Mouse (Mus musculus): ENCODE data around the gene Lhx3.

Gene Lhx3

DNA sequence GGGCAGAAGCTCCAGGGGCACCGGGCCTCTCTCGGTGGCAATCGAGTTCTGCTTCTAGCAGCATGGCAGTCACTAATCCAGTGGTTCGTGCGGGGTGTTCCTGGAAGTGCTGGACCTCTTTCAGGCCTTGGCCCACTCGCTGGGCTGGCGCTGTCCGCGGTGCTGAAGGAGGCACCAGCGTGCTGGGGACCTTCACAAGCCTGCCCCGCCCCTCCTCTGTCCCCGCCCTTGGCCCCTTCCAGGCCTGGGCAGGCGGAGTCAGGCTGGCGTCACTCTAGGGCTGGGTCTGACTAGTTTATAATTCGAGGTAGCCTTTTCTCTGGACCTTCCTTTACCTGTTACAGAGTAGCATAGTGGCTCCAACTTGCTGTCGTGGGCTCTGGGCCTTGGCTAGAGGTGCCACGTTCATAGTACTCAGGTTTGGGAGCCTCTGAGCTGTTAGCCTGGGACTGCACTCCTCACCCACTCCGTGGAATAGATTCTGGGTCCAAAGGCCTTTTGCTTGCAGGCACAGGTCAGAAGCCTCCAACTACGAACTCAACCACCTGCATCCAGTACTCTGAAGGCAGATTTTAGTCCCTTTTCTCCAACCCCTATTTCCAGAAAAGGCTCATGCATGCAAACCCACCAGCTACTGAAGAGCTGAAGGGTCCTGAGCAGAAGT, at the start of gene Lhx3:
Gene Lhx3 (minus strand): TSS at position 164 of the 664 bp plus-strand sequence.
- DNase-seq (ENCODE audit: low read depth, low spot score): no peak

DNA sequence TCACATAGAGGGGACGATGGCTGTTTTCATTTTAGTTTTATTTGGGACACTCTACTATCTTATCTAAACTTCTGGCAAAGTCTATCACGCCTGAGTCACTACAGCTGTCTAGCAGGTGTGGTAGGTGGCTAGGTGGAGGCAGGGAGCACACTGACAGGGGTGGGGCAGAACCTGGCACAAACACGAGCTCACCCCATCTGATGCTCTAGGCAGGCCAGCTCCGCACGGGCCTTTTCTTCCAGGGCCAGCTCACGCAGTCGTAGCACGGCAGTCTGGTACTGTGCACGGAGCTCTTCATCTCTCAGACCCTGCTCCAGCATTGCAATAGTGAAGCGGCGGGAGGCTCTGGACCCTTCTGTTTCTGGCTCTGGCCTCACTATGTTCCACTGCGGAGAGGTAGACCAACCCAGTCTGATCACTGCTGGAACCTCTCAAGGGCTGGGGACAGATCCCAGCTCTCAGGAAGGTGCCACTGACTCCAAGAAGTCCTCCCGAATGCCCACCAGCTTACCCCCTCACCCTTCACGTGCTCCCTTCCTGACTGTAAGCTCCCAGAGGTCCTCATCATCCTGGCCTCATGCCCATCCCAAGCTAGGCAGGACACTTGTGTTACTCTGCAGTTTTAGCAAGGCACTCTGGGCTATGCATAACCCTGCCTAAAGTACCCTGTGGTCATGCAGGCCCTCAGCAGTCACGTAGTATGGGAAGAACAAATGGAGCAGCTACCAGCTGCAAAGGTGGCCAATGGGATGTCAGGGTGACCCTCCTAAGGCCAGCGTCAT, 49.4 kb upstream of the Lhx3 start:
- no peak for DNase-seq (ENCODE audit: low read depth, low spot score)

DNA sequence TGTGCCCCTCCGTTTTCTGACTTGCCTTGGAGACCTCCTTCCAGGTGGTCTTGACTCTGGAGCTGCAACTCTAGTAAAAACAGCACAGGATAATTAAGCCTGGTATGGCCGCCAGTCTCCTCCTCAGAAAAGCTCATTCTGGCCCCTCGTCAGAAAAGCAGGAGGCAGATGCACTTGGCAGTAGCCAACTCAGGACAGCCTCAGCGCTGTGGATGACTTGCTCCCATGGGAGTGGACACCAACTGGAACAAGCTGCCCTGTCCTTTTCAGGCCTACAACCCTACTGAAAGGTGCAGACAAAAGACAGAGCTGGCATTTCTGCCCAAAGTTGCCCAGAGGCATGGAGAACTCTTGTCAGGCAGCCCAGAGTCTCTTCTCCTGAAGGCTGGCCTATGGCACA, 46.7 kb upstream of the Lhx3 start:
- DNase-seq (ENCODE audit: low read depth, low spot score): no peak

DNA sequence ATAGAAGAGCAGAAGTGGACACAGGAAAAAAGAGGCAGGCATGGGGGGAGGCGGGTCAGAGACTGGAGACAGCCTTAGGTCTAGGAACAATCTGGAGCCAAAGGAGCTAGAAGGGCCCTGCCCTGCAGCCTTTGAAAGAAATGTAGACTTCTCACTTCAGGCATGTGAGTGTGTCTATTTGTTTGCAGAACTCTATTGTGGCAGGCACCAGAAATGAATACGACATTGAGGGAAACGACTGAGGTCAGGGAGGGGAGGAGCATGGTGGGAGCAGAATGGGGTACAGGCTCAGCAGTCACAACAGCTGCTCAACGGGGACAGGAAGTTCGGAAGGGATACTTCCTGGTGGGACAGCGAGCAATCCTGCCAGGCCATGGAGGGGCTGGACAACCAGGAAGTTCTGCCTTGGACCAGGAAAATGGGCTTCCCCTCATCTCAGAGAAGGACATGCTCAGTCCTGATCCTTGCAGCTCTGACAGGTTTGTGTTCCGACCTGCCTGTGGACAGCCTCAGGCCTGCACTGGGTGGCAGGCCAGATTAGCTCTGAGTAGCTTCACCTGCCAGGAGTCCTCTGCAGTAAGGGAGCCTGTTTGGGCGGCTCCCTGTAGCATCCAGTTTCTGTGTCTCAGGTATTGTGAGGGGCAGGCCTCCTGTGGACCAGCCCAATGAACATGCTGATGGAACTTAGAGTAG, 44.6 kb upstream of the Lhx3 start:
- DNase-seq (ENCODE audit: low read depth, low spot score): no peak

DNA sequence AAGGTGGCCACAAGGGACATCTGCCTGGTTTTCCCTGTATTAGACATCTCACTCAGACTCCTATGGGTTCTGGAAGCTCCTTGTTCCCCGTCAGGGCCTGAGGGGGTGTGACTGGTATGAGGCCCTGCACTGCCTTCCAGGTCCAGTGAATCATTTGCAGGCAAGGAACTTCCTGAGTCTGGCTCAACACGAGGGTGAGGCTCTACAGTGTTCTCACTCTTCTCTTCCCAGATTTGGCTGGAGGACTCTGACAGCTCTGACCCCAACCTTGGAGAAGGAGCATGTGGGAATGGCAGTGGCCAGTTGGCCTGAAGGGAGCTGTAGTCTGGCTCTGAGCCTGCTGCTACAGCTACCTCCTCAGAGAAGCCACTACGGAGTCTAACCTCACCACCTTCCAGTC, 39.4 kb upstream of the Lhx3 start:
- DNase-seq (ENCODE audit: low read depth, low spot score): no peak

DNA sequence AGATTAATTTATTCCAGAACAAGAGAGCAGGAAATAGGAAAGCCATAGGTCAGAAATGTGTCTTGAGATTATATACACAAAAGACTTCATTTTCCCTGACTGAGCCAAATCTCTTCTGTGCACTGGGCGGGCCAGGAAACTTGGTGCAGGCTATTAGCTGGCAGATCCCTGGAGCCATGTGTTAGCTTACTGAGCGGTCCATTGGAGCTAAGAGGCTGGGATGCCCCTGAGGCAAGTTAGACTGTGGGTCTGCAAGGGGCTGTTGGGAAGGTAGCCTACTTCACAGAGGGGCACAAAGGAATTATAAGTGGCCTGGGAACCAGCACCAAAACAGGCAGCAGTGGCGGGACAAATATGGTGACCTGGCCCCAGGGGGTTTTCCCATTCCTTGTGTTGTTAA, 32.8 kb upstream of the Lhx3 start:
- no peak for DNase-seq (ENCODE audit: low read depth, low spot score)

- no peak for DNase-seq (ENCODE audit: low read depth, low spot score)
These were observed 32.2 kb upstream of the Lhx3 start for GRCm38 (mm10) chr2:26240330-26240729.

- peak; percentile 94 for DNase-seq (ENCODE audit: low read depth, low spot score)
These were observed 29.2 kb upstream of the Lhx3 start, which contains the start of gene Qsox2 for GRCm38 (mm10) chr2:26237290-26237782. Gene Qsox2, minus strand, starts transcription at chr2:26237525.

GRCm38 (mm10) chr2:26236681-26237289, 28.7 kb upstream of the Lhx3 start:
- no peak for DNase-seq (ENCODE audit: low read depth, low spot score)

DNA sequence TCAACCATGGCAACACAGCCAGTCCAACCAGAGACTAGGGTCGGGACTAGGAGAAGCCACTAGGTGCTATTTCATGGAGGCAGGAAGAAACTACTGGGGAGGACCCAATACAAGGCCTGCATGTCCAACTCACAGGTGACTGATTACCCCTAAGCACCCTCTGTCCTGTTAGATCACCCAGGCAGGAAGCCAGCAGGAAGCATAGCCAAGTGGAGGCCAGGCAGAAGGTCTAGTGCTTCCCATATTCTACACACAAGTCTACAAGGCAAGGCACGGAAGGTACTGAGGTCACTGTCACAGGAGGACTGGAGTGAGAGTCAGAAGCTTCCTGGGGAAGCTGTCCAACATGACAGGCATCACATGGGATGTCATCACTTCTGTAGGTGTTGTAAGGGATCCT, 26.7 kb upstream of the Lhx3 start:
- DNase-seq (ENCODE audit: low read depth, low spot score): no peak

DNA sequence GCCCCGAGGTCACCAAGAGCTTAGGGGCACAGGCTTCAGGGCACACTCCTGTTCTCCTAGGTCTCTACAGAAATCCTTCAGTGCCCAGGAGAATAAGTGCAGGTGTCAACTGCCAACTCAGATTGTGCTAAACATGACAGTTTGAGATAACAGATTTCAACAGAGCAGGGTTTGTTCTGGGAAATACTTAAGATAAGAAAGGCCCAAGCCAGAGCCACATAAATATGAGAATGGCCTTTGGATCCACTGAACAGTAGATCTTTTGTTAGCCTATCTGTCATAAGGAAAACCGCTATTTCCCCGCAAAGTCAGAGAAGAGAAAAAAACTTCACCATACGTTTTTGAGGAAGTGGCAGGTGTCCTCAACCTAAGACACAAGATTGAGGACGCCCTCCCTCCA, 26.2 kb upstream of the Lhx3 start:
- no peak for DNase-seq (ENCODE audit: low read depth, low spot score)

DNA sequence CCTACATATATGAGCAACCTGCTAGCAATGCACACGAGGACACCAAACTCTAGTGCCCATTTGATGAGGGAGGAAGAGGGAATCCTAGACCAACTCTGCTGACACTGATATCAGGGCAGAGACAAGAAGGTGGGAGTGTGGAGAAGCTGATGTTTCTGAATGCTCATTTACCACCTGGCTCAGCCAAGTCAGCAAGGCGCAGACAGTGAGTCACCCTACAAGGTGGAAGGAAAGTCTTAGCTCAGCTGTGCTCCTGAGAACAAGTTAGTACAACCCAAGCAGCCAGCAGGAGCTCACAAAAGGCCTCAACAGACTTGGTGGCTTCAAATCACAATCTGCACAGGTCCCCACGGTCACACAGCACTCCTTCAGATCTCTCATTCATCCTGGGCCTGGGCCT, 23.3 kb upstream of the Lhx3 start:
- DNase-seq (ENCODE audit: low read depth, low spot score): no peak

DNA sequence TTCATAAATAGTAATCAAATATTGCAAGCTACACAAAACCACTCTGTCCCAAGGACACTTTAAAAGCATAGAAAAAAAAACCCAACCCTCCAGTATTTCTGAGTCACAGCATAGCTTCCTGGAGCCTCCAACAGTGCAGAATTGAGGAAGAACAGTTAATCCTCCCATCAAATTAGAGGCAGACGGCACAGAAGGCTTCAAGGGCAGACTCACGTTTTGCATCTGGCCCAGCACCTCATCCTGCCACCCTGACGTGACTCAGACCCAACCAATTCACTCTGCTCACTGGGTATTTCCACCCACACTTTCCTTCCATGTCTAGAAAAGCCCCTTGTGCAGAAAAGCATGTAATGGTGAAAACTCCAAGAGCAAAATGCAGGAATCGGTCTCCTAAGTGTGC, 22.2 kb upstream of the Lhx3 start:
- DNase-seq (ENCODE audit: low read depth, low spot score): no peak

- peak; percentile 49 for DNase-seq (ENCODE audit: low read depth, low spot score)
These were observed 19.7 kb upstream of the Lhx3 start for GRCm38 (mm10) chr2:26227788-26228187.

GRCm38 (mm10) chr2:26225242-26225641, 17.2 kb upstream of the Lhx3 start:
- DNase-seq (ENCODE audit: low read depth, low spot score): no peak

DNA sequence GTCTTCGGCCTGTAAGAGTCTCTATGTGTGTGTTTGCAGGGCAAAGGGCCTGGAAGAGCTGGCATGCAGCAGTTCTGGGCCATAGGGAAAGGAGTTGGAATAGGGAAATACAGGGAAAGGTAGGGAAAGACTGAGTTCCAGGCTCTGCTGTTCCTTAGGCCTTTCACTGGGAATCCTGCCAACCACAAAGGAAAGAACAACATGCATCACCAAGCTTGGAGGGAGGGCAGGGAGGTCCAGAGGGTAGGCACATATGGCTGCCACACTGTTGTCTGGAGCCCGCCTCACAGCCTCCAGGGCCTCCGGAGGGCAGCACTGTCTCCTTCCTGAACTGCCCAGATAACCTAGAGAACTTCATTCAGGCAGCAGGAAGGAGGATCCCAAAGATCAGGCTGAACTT, 15.9 kb upstream of the Lhx3 start:
- DNase-seq (ENCODE audit: low read depth, low spot score): no peak

DNA sequence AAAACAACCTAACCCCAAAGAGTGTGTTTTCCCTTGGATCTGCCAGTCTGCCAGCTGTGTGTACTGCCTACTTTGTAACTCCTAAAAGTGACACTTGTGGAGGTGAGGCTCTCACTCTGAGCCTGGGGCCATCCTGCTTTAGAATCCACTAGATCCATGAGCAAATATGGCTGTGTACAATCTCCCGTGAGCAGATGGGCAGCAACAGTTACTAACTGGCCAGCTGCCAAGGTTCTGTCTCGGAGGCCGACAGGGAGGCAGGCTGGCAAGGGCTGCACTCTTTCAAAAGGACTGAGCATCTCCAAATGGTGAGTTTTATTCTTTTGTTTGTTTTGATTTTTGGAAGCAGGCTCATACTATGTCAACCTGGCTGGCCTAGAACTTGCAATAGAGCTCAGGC, 6.4 kb upstream of the Lhx3 start:
- no peak for DNase-seq (ENCODE audit: low read depth, low spot score)

DNA sequence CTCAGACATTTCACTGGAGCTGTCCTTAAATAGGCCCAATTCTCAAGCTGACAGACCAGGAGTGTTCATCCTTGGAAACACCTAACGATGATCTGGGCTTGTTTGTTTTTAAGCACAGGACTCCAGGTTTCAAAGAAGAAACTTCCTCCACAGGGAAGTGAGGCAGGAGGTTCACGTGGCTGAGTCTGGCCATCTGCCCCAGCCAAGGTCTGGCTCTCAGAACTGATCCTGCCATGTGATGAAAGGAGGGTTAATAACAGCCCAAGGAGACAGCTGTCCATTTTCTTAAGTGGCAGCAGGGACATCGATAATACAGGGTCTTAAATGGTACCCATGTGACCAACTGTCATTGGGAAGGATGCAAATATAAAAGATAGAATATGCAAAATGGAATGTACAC, 1.5 kb upstream of the Lhx3 start:
- DNase-seq (ENCODE audit: low read depth, low spot score): no peak

GRCm38 (mm10) chr2:26207559-26207958, 530 bp downstream of the Lhx3 start:
- DNase-seq (ENCODE audit: low read depth, low spot score): no peak

GRCm38 (mm10) chr2:26205761-26206160, 2.3 kb downstream of the Lhx3 start:
- DNase-seq (ENCODE audit: low read depth, low spot score): no peak

DNA sequence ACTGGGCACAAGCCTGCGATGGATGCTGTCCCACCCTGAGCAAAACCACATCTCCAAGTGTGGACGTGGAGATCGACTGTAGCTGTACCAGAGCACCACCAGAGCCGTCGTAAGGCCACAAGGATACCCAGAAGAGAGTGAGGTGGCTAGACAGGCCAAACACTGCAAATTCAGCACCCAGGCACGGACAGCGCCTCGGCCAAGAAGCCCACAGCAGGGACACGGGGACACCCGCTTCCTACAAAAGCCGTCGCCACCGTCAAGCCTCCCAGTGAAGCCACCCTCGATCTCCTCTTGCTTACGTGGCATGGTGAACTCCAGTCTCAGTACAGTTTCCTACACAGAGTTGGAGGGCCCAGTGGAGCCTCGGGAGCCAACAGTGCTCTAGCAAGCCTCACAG, 3.0 kb downstream of the Lhx3 start:
- no peak for DNase-seq (ENCODE audit: low read depth, low spot score)

DNA sequence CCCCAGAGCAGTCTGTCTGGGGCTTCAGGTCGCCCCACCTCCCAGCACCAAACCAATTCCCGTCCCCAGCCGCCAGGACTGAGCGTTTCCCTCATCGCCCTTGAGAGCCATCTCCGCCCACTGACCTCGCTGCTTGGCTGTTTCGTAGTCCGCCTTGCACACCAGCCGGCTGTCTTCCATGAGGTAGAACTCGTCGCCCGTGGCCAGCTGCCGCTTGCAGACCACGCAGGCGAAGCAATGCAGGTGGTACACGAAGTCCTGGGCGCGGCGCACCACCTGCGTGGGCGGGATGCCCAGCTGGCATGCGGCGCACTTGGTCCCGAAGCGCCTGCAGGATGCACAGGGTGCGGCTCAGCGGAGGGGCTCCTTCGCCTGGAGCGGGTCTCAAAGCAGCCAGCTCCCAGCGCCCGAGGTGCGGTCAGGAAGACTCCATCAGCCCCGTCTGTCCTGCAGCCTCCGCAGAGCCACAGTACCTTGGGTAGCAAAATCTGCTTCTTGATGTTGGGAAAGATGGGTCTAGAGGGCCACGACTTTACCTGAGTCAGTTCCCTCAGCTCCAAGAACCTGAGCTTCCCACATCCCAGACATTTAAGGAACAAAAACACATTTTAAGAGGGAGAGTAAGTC, 5.1 kb downstream of the Lhx3 start:
- no peak for DNase-seq (ENCODE audit: low read depth, low spot score)

Measured in retina, postnatal 7 days (tissue).